Mouse (Mus musculus) liver, embryonic 11.5 days (tissue): ENCODE results near the gene Ptprg. TPM values are rescaled to one million over a fixed set of nuclear protein-coding genes. Genes with fewer than 3 reads are reported as not detected.

ENCODE experiments used
- ATAC-seq: fragments of 200-750 bp; cut with Nextera tagmentation; replicated peaks from 2 replicates; pipeline ENCODE4 v1.8.0; 2017; ENCODE audit warnings: moderate number of reproducible peaks, mild to moderate bottlenecking, moderate TSS enrichment, moderate library complexity; ENCODE audit not compliant: low FRiP score
- DNase-seq: peaks from one replicate; pipeline ENCODE4 v3.0.0-alpha.2; 2017; ENCODE audit warnings: low spot score
- H3K27ac ChIP-seq: fragments of 300-500 bp; sonication (generic); 2 replicates; pipeline ENCODE4 v1.5.1; 2014; ENCODE audit warnings: mild to moderate bottlenecking, low read depth, low read length, control low read depth
- H3K27me3 ChIP-seq: fragments of 300-500 bp; sonication (generic); replicated peaks from 2 replicates; pipeline ENCODE4 v1.6.1; 2014; ENCODE audit warnings: low read length, mixed read lengths; ENCODE audit not compliant: control insufficient read depth, insufficient read depth
- H3K36me3 ChIP-seq: fragments of 300-500 bp; sonication (generic); 2 replicates; pipeline ENCODE4 v1.6.1; 2014; ENCODE audit warnings: mild to moderate bottlenecking, low read length, moderate library complexity, mixed read lengths; ENCODE audit not compliant: control insufficient read depth, insufficient read depth
- H3K4me1 ChIP-seq: fragments of 300-500 bp; sonication (generic); replicated peaks from 2 replicates; pipeline ENCODE4 v1.6.1; 2014; ENCODE audit warnings: low read length, mixed read lengths; ENCODE audit not compliant: control insufficient read depth, insufficient read depth
- H3K4me2 ChIP-seq: fragments of 300-500 bp; sonication (generic); 2 replicates; pipeline ENCODE4 v1.6.1; 2014; ENCODE audit warnings: mild to moderate bottlenecking, control low read depth, moderate library complexity
- H3K4me3 ChIP-seq: fragments of 300-500 bp; sonication (generic); 2 replicates; pipeline ENCODE4 v1.5.1; 2014; ENCODE audit warnings: low read depth, low read length, control low read depth
- H3K9ac ChIP-seq: fragments of 300-500 bp; sonication (generic); 2 replicates; pipeline ENCODE4 v1.6.1; 2014; ENCODE audit warnings: low read depth, low read length, control low read depth
- H3K9me3 ChIP-seq: fragments of 300-500 bp; sonication (generic); 2 replicates; pipeline ENCODE4 v1.6.1; 2016; ENCODE audit warnings: low read length, inconsistent platforms, mixed read lengths; ENCODE audit not compliant: control insufficient read depth
- WGBS: fragments of 180-500 bp; shearing (Covaris S2); extraction: QIAGEN DNeasy Blood & Tissue Kit; methylation state at CpG from one replicate; pipeline ENCODE4 v1.1.7; 2014; 5-methylcytosine and 5-hydroxymethylcytosine counted together
- polyA plus RNA-seq: library from polyadenylated mRNA; unstranded; fragments of >200 nt; fragmentation: Nextera tagmentation; extraction: Ambion mirVana; gene quantifications from 2 replicates; pipeline ENCODE4 v1.2.1, GENCODE M21; 2014

Gene Ptprg
- polyA plus RNA-seq, 1 experiment from 2014 or later = 8.6 TPM

GRCm38 (mm10) chr14:11917225-11917624 lies 363.9 kb downstream of the Ptprg start:
- WGBS = 92% methylated on average over 5 of the region's 5 CpGs
- no peaks in the 10 kb centered on the region for H3K9me3 ChIP-seq
- no peak for DNase-seq
- H3K27me3 ChIP-seq = no peaks in the 10 kb centered on the region
- H3K4me3 ChIP-seq = no peak overlapping the region
- H3K4me1 ChIP-seq = no peaks in the 10 kb centered on the region
- ATAC-seq = no peak
- H3K9ac ChIP-seq = no peak overlapping the region
- no peak overlapping the region for H3K27ac ChIP-seq
- H3K36me3 ChIP-seq = no peaks in the 10 kb centered on the region
- H3K4me2 ChIP-seq = no peak overlapping the region

GRCm38 (mm10) chr14:11928545-11928944 lies 375.2 kb downstream of the Ptprg start:
- H3K9me3 ChIP-seq = no peaks in the 10 kb centered on the region
- H3K4me2 ChIP-seq = no peak overlapping the region
- no peaks in the 10 kb centered on the region for H3K27me3 ChIP-seq
- no peak overlapping the region for H3K9ac ChIP-seq
- H3K27ac ChIP-seq = no peak overlapping the region
- ATAC-seq (no peak), DNase-seq (no peak)
- 80% methylated on average over 2 of the region's 2 CpGs for WGBS
- no peaks in the 10 kb centered on the region for H3K4me1 ChIP-seq
- no peaks in the 10 kb centered on the region for H3K36me3 ChIP-seq
- no peak overlapping the region for H3K4me3 ChIP-seq

GRCm38 (mm10) chr14:11932517-11932916 lies 379.2 kb downstream of the Ptprg start:
- H3K9ac ChIP-seq = no peak overlapping the region
- H3K4me3 ChIP-seq = no peak overlapping the region
- ATAC-seq = no peak
- no peaks in the 10 kb centered on the region for H3K4me1 ChIP-seq
- DNase-seq = no peak
- 66% methylated on average over 3 of the region's 3 CpGs for WGBS
- no peaks in the 10 kb centered on the region for H3K9me3 ChIP-seq
- H3K4me2 ChIP-seq = no peak overlapping the region
- no peaks in the 10 kb centered on the region for H3K27me3 ChIP-seq
- H3K27ac ChIP-seq = no peak overlapping the region
- no peaks in the 10 kb centered on the region for H3K36me3 ChIP-seq

- Histone ChIP-seq H3K4me2 (no peak overlapping the region), H3K27me3 (no peaks in the 10 kb centered on the region), H3K36me3 (no peaks in the 10 kb centered on the region), H3K4me1 (no peaks in the 10 kb centered on the region), H3K27ac (no peak overlapping the region), H3K9me3 (no peaks in the 10 kb centered on the region), H3K9ac (no peak overlapping the region), H3K4me3 (no peak overlapping the region)
- ATAC-seq (no peak), DNase-seq (no peak)
- WGBS = 83% methylated on average over 2 of the region's 2 CpGs
Observed at GRCm38 (mm10) chr14:11934556-11934955, 381.2 kb downstream of the Ptprg start.

GRCm38 (mm10) chr14:11935281-11935680 lies 381.9 kb downstream of the Ptprg start:
- no peak overlapping the region for H3K4me2 ChIP-seq
- H3K27me3 ChIP-seq = no peaks in the 10 kb centered on the region
- DNase-seq = no peak
- H3K36me3 ChIP-seq = no peaks in the 10 kb centered on the region
- no peaks in the 10 kb centered on the region for H3K9me3 ChIP-seq
- H3K4me3 ChIP-seq = no peak overlapping the region
- 29% methylated on average over 1 of the region's 1 CpGs for WGBS
- no peak overlapping the region for H3K27ac ChIP-seq
- H3K4me1 ChIP-seq = no peaks in the 10 kb centered on the region
- no peak for ATAC-seq
- H3K9ac ChIP-seq = no peak overlapping the region

GRCm38 (mm10) chr14:11935698-11936097 lies 382.4 kb downstream of the Ptprg start:
- H3K4me3 ChIP-seq = no peak overlapping the region
- H3K27ac ChIP-seq = no peak overlapping the region
- ATAC-seq (no peak), DNase-seq (no peak)
- no peaks in the 10 kb centered on the region for H3K27me3 ChIP-seq
- no peaks in the 10 kb centered on the region for H3K9me3 ChIP-seq
- no peaks in the 10 kb centered on the region for H3K4me1 ChIP-seq
- no peaks in the 10 kb centered on the region for H3K36me3 ChIP-seq
- H3K4me2 ChIP-seq = no peak overlapping the region
- no peak overlapping the region for H3K9ac ChIP-seq
- WGBS = 89% methylated on average over 7 of the region's 7 CpGs

- Histone ChIP-seq H3K36me3 (no peaks in the 10 kb centered on the region), H3K27me3 (no peaks in the 10 kb centered on the region), H3K9ac (no peak overlapping the region), H3K27ac (no peak overlapping the region), H3K4me2 (no peak overlapping the region), H3K4me1 (no peaks in the 10 kb centered on the region), H3K4me3 (no peak overlapping the region), H3K9me3 (no peaks in the 10 kb centered on the region)
- no peak for ATAC-seq
- WGBS = 84% methylated on average over 4 of the region's 4 CpGs
- no peak for DNase-seq
Observed at GRCm38 (mm10) chr14:11938912-11939311, 385.6 kb downstream of the Ptprg start.

GRCm38 (mm10) chr14:11941989-11942514 lies 388.7 kb downstream of the Ptprg start:
- no peak overlapping the region for H3K27ac ChIP-seq
- no peaks in the 10 kb centered on the region for H3K27me3 ChIP-seq
- no peak overlapping the region for H3K4me3 ChIP-seq
- no peak overlapping the region for H3K4me2 ChIP-seq
- H3K9ac ChIP-seq = no peak overlapping the region
- H3K36me3 ChIP-seq = no peaks in the 10 kb centered on the region
- 74% methylated on average over 5 of the region's 5 CpGs for WGBS
- no peaks in the 10 kb centered on the region for H3K4me1 ChIP-seq
- no peaks in the 10 kb centered on the region for H3K9me3 ChIP-seq
- DNase-seq (no peak), ATAC-seq (no peak)

- Histone ChIP-seq H3K9me3 (no peaks in the 10 kb centered on the region), H3K27me3 (no peaks in the 10 kb centered on the region), H3K4me2 (no peak overlapping the region), H3K36me3 (no peaks in the 10 kb centered on the region), H3K4me3 (no peak overlapping the region), H3K27ac (no peak overlapping the region), H3K4me1 (no peaks in the 10 kb centered on the region), H3K9ac (no peak overlapping the region)
- DNase-seq (no peak), ATAC-seq (no peak)
- WGBS = 90% methylated on average over 6 of the region's 6 CpGs
Observed at GRCm38 (mm10) chr14:11950379-11950778, 397.0 kb downstream of the Ptprg start.
